Mouse (Mus musculus) hematopoietic multipotent progenitor cell, adult 10-12 weeks (in vitro differentiated cells): ENCODE measurements around the gene Cep68. TPM values are rescaled to one million over a fixed set of nuclear protein-coding genes. Genes with fewer than 3 reads are reported as not detected.

Experiments
- polyA plus RNA-seq: library from polyadenylated mRNA; stranded (reverse); fragments of >175 nt; gene quantifications from 2 replicates; pipeline ENCODE4 v1.2.3, GENCODE M21; 2012; ENCODE audit warnings: low replicate concordance

Cep68 gene
- polyA plus RNA-seq = 26.0 and 28.0 TPM in 2 replicates

GRCm38 (mm10) chr11:20249296-20250110 is at the start of gene Cep68:
TSS of gene Cep68 (minus strand) at chr11:20249429.

GRCm38 (mm10) chr11:20200713-20201575 is 48.3 kb downstream of the Cep68 start, which contains the start of gene Rab1a:
TSS of gene Rab1a (plus strand) at chr11:20201432.

Other genes starting within 250 kb of the Cep68 start
- 121 and 151 TPM in 2 replicates for gene Actr2, start 136.5 kb downstream of the Cep68 start, polyA plus RNA-seq
- 23.8 and 25.9 TPM in 2 replicates for gene Rab1a, start 48.0 kb downstream of the Cep68 start, polyA plus RNA-seq
- gene Slc1a4, start 83.3 kb upstream of the Cep68 start, polyA plus RNA-seq = 0.27 and 0.42 TPM in 2 replicates